Mouse (Mus musculus): ENCODE measurements around the gene Slc44a2. TPM values are rescaled to one million over a fixed set of nuclear protein-coding genes. Genes with fewer than 3 reads are reported as not detected.
A peak's percentile ranks its signal among the peaks of the same experiment; 100 is the strongest.
"Not testable (repeated sequence)": the region's sequence is repeated elsewhere in the genome, so short reads cannot be mapped to it uniquely, and the experiment has no call there.

Gene Slc44a2
- polyA plus RNA-seq, 1 experiment: 356 TPM

- H3K4me3 ChIP-seq (ENCODE audit: insufficient read depth, low read depth, low read length): no peak overlapping the region
- 90% methylated on average over 9 of the region's 9 CpGs for WGBS
- peaks cover 9% of the 10 kb centered on the region for H3K4me1 ChIP-seq (ENCODE audit: control insufficient read depth, insufficient read depth, low read length)
- H3K27ac ChIP-seq (ENCODE audit: insufficient read depth, low read depth, low read length): no peak overlapping the region
- TF ChIP-seq POLR2A (IDR thresholded peaks at IDR 0.05; ENCODE audit: insufficient read depth, low read depth, low read length): no peak
- no peak for TF ChIP-seq CTCF (IDR thresholded peaks at IDR 0.05; ENCODE audit: insufficient read depth, low read depth, low read length)
Observed at GRCm38 (mm10) chr9:21314367-21315140, 5.9 kb upstream of the Slc44a2 start.

- H3K27ac ChIP-seq (ENCODE audit: insufficient read depth, low read depth, low read length): no peak overlapping the region
- no peak overlapping the region for H3K4me3 ChIP-seq (ENCODE audit: insufficient read depth, low read depth, low read length)
- no peak for TF ChIP-seq CTCF (IDR thresholded peaks at IDR 0.05; ENCODE audit: insufficient read depth, low read depth, low read length)
- no peak for TF ChIP-seq POLR2A (IDR thresholded peaks at IDR 0.05; ENCODE audit: insufficient read depth, low read depth, low read length)
- 63% methylated on average over 5 of the region's 5 CpGs for WGBS
- peaks cover 9% of the 10 kb centered on the region for H3K4me1 ChIP-seq (ENCODE audit: control insufficient read depth, insufficient read depth, low read length)
Observed at GRCm38 (mm10) chr9:21315421-21315820, 5.1 kb upstream of the Slc44a2 start.

- TF ChIP-seq CTCF (IDR thresholded peaks at IDR 0.05; ENCODE audit: insufficient read depth, low read depth, low read length) (no peak), POLR2A (IDR thresholded peaks at IDR 0.05; ENCODE audit: insufficient read depth, low read depth, low read length) (no peak)
- Histone ChIP-seq H3K27ac (ENCODE audit: insufficient read depth, low read depth, low read length) (no peak overlapping the region), H3K4me1 (ENCODE audit: control insufficient read depth, insufficient read depth, low read length) (peaks cover 13% of the 10 kb centered on the region), H3K4me3 (ENCODE audit: insufficient read depth, low read depth, low read length) (no peak overlapping the region)
- WGBS: 80% methylated on average over 7 of the region's 7 CpGs
Observed at GRCm38 (mm10) chr9:21316696-21317095, 3.8 kb upstream of the Slc44a2 start.

- TF ChIP-seq POLR2A (IDR thresholded peaks at IDR 0.05; ENCODE audit: insufficient read depth, low read depth, low read length) (no peak), CTCF (IDR thresholded peaks at IDR 0.05; ENCODE audit: insufficient read depth, low read depth, low read length) (no peak)
- H3K4me1 ChIP-seq (ENCODE audit: control insufficient read depth, insufficient read depth, low read length): peaks cover 10% of the 10 kb centered on the region
- H3K4me3 ChIP-seq (ENCODE audit: insufficient read depth, low read depth, low read length): no peak overlapping the region
- 94% methylated on average over 6 of the region's 6 CpGs for whole genome bisulfite sequencing
- no peak overlapping the region for H3K27ac ChIP-seq (ENCODE audit: insufficient read depth, low read depth, low read length)
Observed at GRCm38 (mm10) chr9:21318792-21319191, 1.7 kb upstream of the Slc44a2 start.

GRCm38 (mm10) chr9:21319503-21319902 is 995 bp upstream of the Slc44a2 start:
- Histone ChIP-seq H3K4me1 (ENCODE audit: control insufficient read depth, insufficient read depth, low read length) (peaks cover 10% of the 10 kb centered on the region), H3K27ac (ENCODE audit: insufficient read depth, low read depth, low read length) (no peak overlapping the region), H3K4me3 (ENCODE audit: insufficient read depth, low read depth, low read length) (no peak overlapping the region)
- no peak for TF ChIP-seq POLR2A (IDR thresholded peaks at IDR 0.05; ENCODE audit: insufficient read depth, low read depth, low read length)
- no peak for TF ChIP-seq CTCF (IDR thresholded peaks at IDR 0.05; ENCODE audit: insufficient read depth, low read depth, low read length)
- WGBS: 98% methylated on average over 4 of the region's 4 CpGs

GRCm38 (mm10) chr9:21320280-21320618 is 249 bp upstream of the Slc44a2 start:
- no peak for TF ChIP-seq CTCF (IDR thresholded peaks at IDR 0.05; ENCODE audit: insufficient read depth, low read depth, low read length)
- TF ChIP-seq POLR2A (IDR thresholded peaks at IDR 0.05; ENCODE audit: insufficient read depth, low read depth, low read length): no peak
- WGBS: 13% methylated on average over 4 of the region's 4 CpGs
- H3K4me3 ChIP-seq (ENCODE audit: insufficient read depth, low read depth, low read length): peak overlapping the region; percentile 76
- peaks cover 10% of the 10 kb centered on the region for H3K4me1 ChIP-seq (ENCODE audit: control insufficient read depth, insufficient read depth, low read length)
- H3K27ac ChIP-seq (ENCODE audit: insufficient read depth, low read depth, low read length): no peak overlapping the region

- 10% methylated on average over 6 of the region's 6 CpGs for WGBS
- Histone ChIP-seq H3K4me1 (ENCODE audit: control insufficient read depth, insufficient read depth, low read length) (peaks cover 10% of the 10 kb centered on the region), H3K27ac (ENCODE audit: insufficient read depth, low read depth, low read length) (no peak overlapping the region; the same call in 1 of the 2 replicates), H3K4me3 (ENCODE audit: insufficient read depth, low read depth, low read length) (peak overlapping the region; percentile 76)
- TF ChIP-seq POLR2A (IDR thresholded peaks at IDR 0.05; ENCODE audit: insufficient read depth, low read depth, low read length) (no peak), CTCF (IDR thresholded peaks at IDR 0.05; ENCODE audit: insufficient read depth, low read depth, low read length) (no peak)
Observed at GRCm38 (mm10) chr9:21321513-21321835, 976 bp downstream of the Slc44a2 start.

- WGBS: 43% methylated on average over 19 of the region's 19 CpGs
- Histone ChIP-seq H3K4me3 (ENCODE audit: insufficient read depth, low read depth, low read length) (peak overlapping the region; percentile 15; the same call in 1 of the 2 replicates), H3K27ac (ENCODE audit: insufficient read depth, low read depth, low read length) (no peak overlapping the region), H3K4me1 (ENCODE audit: control insufficient read depth, insufficient read depth, low read length) (peaks cover 13% of the 10 kb centered on the region)
- no peak for TF ChIP-seq CTCF (IDR thresholded peaks at IDR 0.05; ENCODE audit: insufficient read depth, low read depth, low read length)
- no peak for TF ChIP-seq POLR2A (IDR thresholded peaks at IDR 0.05; ENCODE audit: insufficient read depth, low read depth, low read length)
Observed at GRCm38 (mm10) chr9:21322211-21322916, 1.9 kb downstream of the Slc44a2 start.

GRCm38 (mm10) chr9:21322917-21323297 is 2.4 kb downstream of the Slc44a2 start:
- 87% methylated on average over 8 of the region's 8 CpGs for WGBS
- H3K4me1 ChIP-seq (ENCODE audit: control insufficient read depth, insufficient read depth, low read length): peaks cover 13% of the 10 kb centered on the region
- H3K27ac ChIP-seq (ENCODE audit: insufficient read depth, low read depth, low read length); H3K4me3 ChIP-seq (ENCODE audit: insufficient read depth, low read depth, low read length): not testable (repeated sequence)
